In genomic region chr8:117322021-117322420, GRCm38 (mm10) we compare ENCODE assay signal across 8 mouse cellular contexts.
DNase-seq lines count a peak whose midpoint lies in the region; ATAC-seq and TF ChIP-seq lines count a peak whose summit lies in the region.

No protein-coding gene starts in this region.

- peaks cover 42% of the 10 kb centered on the region for H3K4me1 ChIP-seq in forebrain, embryonic 15.5 days
- H3K4me1 ChIP-seq in lung, adult 2 months (ENCODE audit: control insufficient read depth, insufficient read depth, low read length) = peaks cover 9% of the 10 kb centered on the region

- H3K9ac ChIP-seq in forebrain, embryonic 15.5 days (replicated peaks) = no peak overlapping the region

- H3K4me2 ChIP-seq in forebrain, embryonic 15.5 days (replicated peaks) = no peak overlapping the region; the same call in 1 of the 2 replicates

- no peaks in the 10 kb centered on the region for H3K9me3 ChIP-seq in forebrain, embryonic 15.5 days

- no peaks in the 10 kb centered on the region for H3K36me3 ChIP-seq in forebrain, embryonic 15.5 days

- no peaks in the 10 kb centered on the region for H3K27me3 ChIP-seq in forebrain, embryonic 15.5 days

- no peak overlapping the region for H3K4me3 ChIP-seq in forebrain, embryonic 15.5 days
- no peak overlapping the region for H3K4me3 ChIP-seq in lung, adult 2 months (replicated peaks; ENCODE audit: extremely low read depth, low read depth, low read length)

- WGBS in forebrain, embryonic 15.5 days = 22% methylated on average over 6 of the region's 6 CpGs
- WGBS in lung, adult 2 months = 48% methylated on average over 6 of the region's 6 CpGs

- TF ChIP-seq POLR2A in lung, adult 2 months (IDR thresholded peaks at IDR 0.05; ENCODE audit: borderline replicate concordance, extremely low read depth, low read depth, low read length) = no peak

- no peak for TF ChIP-seq CTCF in lung, adult 2 months (IDR thresholded peaks at IDR 0.05; ENCODE audit: insufficient read depth, low read length)

- peak overlapping the region; percentile 70 for H3K27ac ChIP-seq in forebrain, embryonic 15.5 days (replicated peaks)

- peak; percentile 87 for ATAC-seq in forebrain, embryonic 15.5 days (replicated peaks)

- DNase-seq in brain, adult 2 months (ENCODE audit: low read depth, low spot score) = peak; percentile 91
- DNase-seq in layer of hippocampus, postnatal 10 days (ENCODE audit: low spot score in 2 of 2) = peak; percentile 58 to 65
- DNase-seq in natural killer cell, adult 2 months (ENCODE audit: low spot score in 2 of 2) = peak; percentile 87 to 88
- peak; percentile 82 for DNase-seq in thymus, postnatal 0 days (ENCODE audit: low spot score)
- DNase-seq in ovary, postnatal 10 days (ENCODE audit: low spot score) = no peak
- no peak for DNase-seq in lung, adult 2 months
- DNase-seq in cerebellum, adult 11 months = no peak

Comparison
In these comparisons a context has a peak if more than half of its experiments do, and no peak if none do; other contexts are left out.
1. DNase-seq: peak in brain, adult 2 months (single experiment), layer of hippocampus, postnatal 10 days (2 of 2), natural killer cell, adult 2 months (2 of 2) and thymus, postnatal 0 days (single experiment); none in ovary, postnatal 10 days (single experiment), lung, adult 2 months (single experiment) and cerebellum, adult 11 months (single experiment).